In the genomic region with DNA sequence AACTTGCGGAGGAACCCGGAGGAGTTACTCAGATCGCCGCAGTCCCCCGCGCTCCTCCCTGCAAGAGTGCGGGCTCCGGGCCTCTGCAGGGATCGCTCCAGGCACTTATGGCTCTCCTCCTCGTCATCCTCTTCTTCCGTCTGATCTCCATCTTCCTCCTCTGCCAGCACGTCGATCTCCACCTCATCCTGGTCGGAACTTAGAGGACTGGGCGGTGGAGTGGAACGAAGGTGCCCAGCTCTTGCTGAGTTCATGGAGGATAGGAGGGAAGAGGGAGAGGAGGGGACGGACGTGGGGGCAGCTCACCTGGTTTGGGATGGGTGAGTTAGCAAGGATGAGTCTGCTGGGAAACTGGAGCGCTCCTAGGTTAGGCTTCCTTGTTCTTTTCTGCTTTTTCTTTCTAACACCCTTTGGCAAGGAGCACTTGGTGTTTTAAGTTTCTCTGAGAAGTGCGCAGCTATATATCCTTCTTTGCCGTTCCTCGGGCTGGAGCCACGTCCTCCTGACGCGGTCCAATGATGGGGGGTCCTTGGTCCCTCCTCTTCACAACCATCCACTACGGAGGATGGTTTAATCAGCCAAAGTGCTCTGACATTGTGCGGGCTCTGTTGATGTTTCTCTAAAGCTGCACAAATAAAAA, we compare ENCODE assay signal across 9 mouse cellular contexts. TPM values are rescaled to one million over a fixed set of nuclear protein-coding genes. Genes with fewer than 3 reads are reported as not detected.
DNase-seq lines count a peak whose midpoint lies in the region; ATAC-seq lines count a peak whose summit lies in the region.
"Had no signal": no experiment of that assay in that cellular context is flagged by ENCODE, and none has a peak within 500 bp of the region (broad histone marks: within the 10 kb centered on the region; RNA-seq: fewer than 3 reads in every experiment).

Foxd4 (minus strand) TSS at position 617 of the 640 bp plus-strand sequence.

- no peak within 1 kb of the TSS for H3K9ac ChIP-seq in heart, embryonic 14.5 days (ENCODE audit: low read length)
- H3K9ac ChIP-seq in hindbrain, embryonic 14.5 days, result no peak within 1 kb of the TSS
- H3K9ac ChIP-seq in midbrain, embryonic 14.5 days (replicated peaks; ENCODE audit: low read length), result no peak within 1 kb of the TSS

- H3K36me3 ChIP-seq in heart, embryonic 14.5 days (ENCODE audit: control insufficient read depth, insufficient read depth, low read length), result no peaks in the 10 kb centered on the region
- H3K36me3 ChIP-seq in embryonic facial prominence, embryonic 10.5 days (replicated peaks), result no peaks in the 10 kb centered on the region
- H3K36me3 ChIP-seq in hindbrain, embryonic 14.5 days (replicated peaks; ENCODE audit: control insufficient read depth, insufficient read depth), result no peaks in the 10 kb centered on the region
- no peaks in the 10 kb centered on the region for H3K36me3 ChIP-seq in midbrain, embryonic 14.5 days (ENCODE audit: control insufficient read depth, insufficient read depth, low read length)

- peak within 1 kb of the TSS; percentile 77 for H3K4me2 ChIP-seq in heart, embryonic 14.5 days (ENCODE audit: low read length)
- H3K4me2 ChIP-seq in hindbrain, embryonic 14.5 days (replicated peaks), result peak within 1 kb of the TSS; percentile 58
- H3K4me2 ChIP-seq in midbrain, embryonic 14.5 days (ENCODE audit: low read length), result peak within 1 kb of the TSS; percentile 74

- no peak within 1 kb of the TSS for H3K27ac ChIP-seq in heart, embryonic 14.5 days (replicated peaks in 1 of 2; ENCODE audit: control insufficient read depth in 1 of 2, insufficient read depth in 1 of 2, low read depth in 2 of 2, low read length in 2 of 2)
- H3K27ac ChIP-seq in embryonic facial prominence, embryonic 10.5 days (replicated peaks), result no peak within 1 kb of the TSS
- H3K27ac ChIP-seq in hindbrain, embryonic 14.5 days, result no peak within 1 kb of the TSS
- no peak within 1 kb of the TSS for H3K27ac ChIP-seq in midbrain, embryonic 14.5 days (replicated peaks; ENCODE audit: low read depth, low read length)

- H3K9me3 ChIP-seq in heart, embryonic 14.5 days (ENCODE audit: control insufficient read depth, low read length), result no peaks in the 10 kb centered on the region
- H3K9me3 ChIP-seq in embryonic facial prominence, embryonic 10.5 days, result no peaks in the 10 kb centered on the region
- no peaks in the 10 kb centered on the region for H3K9me3 ChIP-seq in hindbrain, embryonic 14.5 days (ENCODE audit: control insufficient read depth, low read length)
- no peaks in the 10 kb centered on the region for H3K9me3 ChIP-seq in midbrain, embryonic 14.5 days (ENCODE audit: control insufficient read depth, low read length)

- peak within 1 kb of the TSS; percentile 36 to 49 for H3K4me3 ChIP-seq in heart, embryonic 14.5 days (ENCODE audit: control insufficient read depth in 1 of 2, insufficient read depth in 1 of 2, low read depth in 1 of 2, low read length in 2 of 2)
- H3K4me3 ChIP-seq in embryonic facial prominence, embryonic 10.5 days, result peak within 1 kb of the TSS; percentile 59
- peak within 1 kb of the TSS; percentile 34 for H3K4me3 ChIP-seq in hindbrain, embryonic 14.5 days (replicated peaks; ENCODE audit: low read length)
- peak within 1 kb of the TSS; percentile 39 for H3K4me3 ChIP-seq in midbrain, embryonic 14.5 days (replicated peaks; ENCODE audit: low read depth, low read length)

- H3K27me3 ChIP-seq in heart, embryonic 14.5 days (ENCODE audit: control insufficient read depth, insufficient read depth, low read length), result peaks cover 84% of the 10 kb centered on the region
- peaks cover 99% of the 10 kb centered on the region for H3K27me3 ChIP-seq in embryonic facial prominence, embryonic 10.5 days (replicated peaks; ENCODE audit: low read depth, poor library complexity, severe bottlenecking)
- peaks cover 78% of the 10 kb centered on the region for H3K27me3 ChIP-seq in hindbrain, embryonic 14.5 days (ENCODE audit: control insufficient read depth, insufficient read depth, low read length)
- peaks cover 69% of the 10 kb centered on the region for H3K27me3 ChIP-seq in midbrain, embryonic 14.5 days (ENCODE audit: control insufficient read depth, insufficient read depth, low read length)
- H3K27me3 ChIP-seq: CH12.LX had no signal

- no peak for ATAC-seq in heart, embryonic 14.5 days (ENCODE audit: insufficient number of reproducible peaks, insufficient read depth, low FRiP score, low read depth)
- ATAC-seq in hindbrain, embryonic 14.5 days (ENCODE audit: low FRiP score), result no peak
- 0 out of 2 replicates have a peak, but pooled peaks have one; percentile 24 for ATAC-seq in midbrain, embryonic 14.5 days (ENCODE audit: low FRiP score, low TSS enrichment)
- ATAC-seq in erythroid progenitor cell, adult 5-6 weeks (replicated peaks; ENCODE audit: low FRiP score, poor library complexity, severe bottlenecking), result no peak

- peaks cover 11 to 28% of the 10 kb centered on the region in 2 experiments for H3K4me1 ChIP-seq in heart, embryonic 14.5 days (ENCODE audit: control insufficient read depth in 2 of 2, insufficient read depth in 2 of 2, low read length in 2 of 2)
- H3K4me1 ChIP-seq in embryonic facial prominence, embryonic 10.5 days, result peaks cover 25% of the 10 kb centered on the region
- H3K4me1 ChIP-seq in hindbrain, embryonic 14.5 days (replicated peaks; ENCODE audit: control insufficient read depth, insufficient read depth, low read length), result peaks cover 17% of the 10 kb centered on the region; the same call in 1 of the 2 replicates
- H3K4me1 ChIP-seq in midbrain, embryonic 14.5 days (ENCODE audit: control insufficient read depth, insufficient read depth, low read length), result peaks cover 18% of the 10 kb centered on the region; the same call in 1 of the 2 replicates

- no peak for DNase-seq in heart, postnatal 4 days
- no peak for DNase-seq in embryonic facial prominence, embryonic 10.5 days (ENCODE audit: low spot score)
- no peak for DNase-seq in hindbrain, embryonic 14.5 days (ENCODE audit: low spot score)
- peak; percentile 11 for DNase-seq in midbrain, embryonic 14.5 days
- no peak for DNase-seq in spleen, postnatal 10 days (ENCODE audit: low spot score in 2 of 2)
- no peak for DNase-seq in layer of hippocampus, postnatal 14 days (ENCODE audit: low spot score in 2 of 2)

- 1% methylated on average over 27 of the region's 27 CpGs for WGBS in heart, embryonic 14.5 days
- under 1% methylated on average over 27 of the region's 27 CpGs for WGBS in embryonic facial prominence, embryonic 10.5 days
- WGBS in hindbrain, embryonic 14.5 days, result under 1% methylated on average over 27 of the region's 27 CpGs
- WGBS in midbrain, embryonic 14.5 days, result under 1% methylated on average over 27 of the region's 27 CpGs

RNA-seq across cellular contexts. Expression of gene Foxd4, which starts in this region (rescaled TPM):
- not detected in 2 replicates for polyA plus RNA-seq in heart, embryonic 14.5 days (2014; fragmentation: Nextera tagmentation; extraction: Ambion mirVana)
- total RNA-seq in heart, postnatal 4 days (2021), result not detected
- not detected in 2 replicates for polyA plus RNA-seq in embryonic facial prominence, embryonic 10.5 days (2016; fragmentation: Nextera tagmentation; extraction: Ambion mirVana)
- polyA plus RNA-seq in hindbrain, embryonic 14.5 days (2014; fragmentation: Nextera tagmentation; extraction: Ambion mirVana), result 0.13 and 0.23 TPM in 2 replicates
- polyA plus RNA-seq in midbrain, embryonic 14.5 days (2014; fragmentation: Nextera tagmentation; extraction: Ambion mirVana), result not detected in 2 replicates
- 1.1 TPM in 1 of 2 replicates, not detected in the other for total RNA-seq in erythroid progenitor cell, adult 5-6 weeks (2015; ENCODE audit: low replicate concordance)
- not detected in 2 replicates for total RNA-seq in erythroid progenitor cell, adult 5-6 weeks (2017; ENCODE audit: low replicate concordance)
- not detected for total RNA-seq in layer of hippocampus, postnatal 14 days (2021)
- total RNA-seq: CH12.LX had no signal

Comparison
In these comparisons a context has a peak if more than half of its experiments do, and no peak if none do; other contexts are left out.
1. Peak in DNase-seq, ATAC-seq, H3K4me3 ChIP-seq and H3K4me2 ChIP-seq in midbrain, embryonic 14.5 days; RNA of the gene not detected or under 1 TPM.